ENCODE assay signal across 23 mouse cellular contexts in genomic region chr9:121916102-121916501, GRCm38 (mm10). TPM values are rescaled to one million over a fixed set of nuclear protein-coding genes. Genes with fewer than 3 reads are reported as not detected.
DNase-seq lines count a peak whose midpoint lies in the region; ATAC-seq and TF ChIP-seq lines count a peak whose summit lies in the region.
"Had no signal": no experiment of that assay in that cellular context is flagged by ENCODE, and none has a peak within 500 bp of the region (broad histone marks: within the 10 kb centered on the region; RNA-seq: fewer than 3 reads in every experiment).

TSS of gene Cyp8b1 (minus strand) at chr9:121916305.

- TF ChIP-seq EP300 in liver, postnatal 0 days (IDR thresholded peaks at IDR 0.05; ENCODE audit: low read depth): peak; percentile 63

- H3K4me2 ChIP-seq in kidney, embryonic 16.5 days (replicated peaks; ENCODE audit: low read depth, low read length): no peak within 1 kb of the TSS
- H3K4me2 ChIP-seq in intestine, embryonic 16.5 days (ENCODE audit: low read depth, low read length): 0 out of 2 replicates have a peak within 1 kb of the TSS, but pooled peaks have one; percentile 6
- peak within 1 kb of the TSS; percentile 60 for H3K4me2 ChIP-seq in liver, postnatal 0 days (ENCODE audit: low read depth, low read length)
- H3K4me2 ChIP-seq: heart, embryonic 11.5 days; limb, embryonic 12.5 days; lung, embryonic 15.5 days; midbrain, embryonic 15.5 days had no signal

- no peak for TF ChIP-seq CTCF in kidney, adult 2 months (conservative IDR thresholded peaks at IDR 0.05; ENCODE audit: insufficient read depth, insufficient read length, low read depth, low read length)
- TF ChIP-seq CTCF in liver, postnatal 0 days (IDR thresholded peaks at IDR 0.05; ENCODE audit: low read depth): no peak

- TF ChIP-seq POLR2A in kidney, adult 2 months (IDR thresholded peaks at IDR 0.05; ENCODE audit: low read depth, low read length): no peak

- peak; percentile 27 for DNase-seq in kidney, adult 2 months
- peak; percentile 66 for DNase-seq in adrenal gland, adult 8-10 months
- peak; percentile 72 for DNase-seq in liver, postnatal 0 days
- DNase-seq in lung, postnatal 36 days: no peak
- no peak for DNase-seq in layer of hippocampus, postnatal 14 days (ENCODE audit: low spot score in 2 of 2)
- DNase-seq: cerebellum, adult 18-20 months; retina, postnatal 1 day; thymus, adult 2 months had no signal

- no peak within 1 kb of the TSS for H3K9ac ChIP-seq in kidney, embryonic 16.5 days (replicated peaks; ENCODE audit: low read length)
- no peak within 1 kb of the TSS for H3K9ac ChIP-seq in intestine, embryonic 16.5 days (ENCODE audit: low read depth, low read length)
- H3K9ac ChIP-seq in liver, postnatal 0 days (replicated peaks): peak within 1 kb of the TSS; percentile 65
- H3K9ac ChIP-seq: limb, embryonic 12.5 days; lung, embryonic 15.5 days; midbrain, embryonic 15.5 days had no signal

- H3K27me3 ChIP-seq in kidney, adult 2 months (replicated peaks; ENCODE audit: control insufficient read depth, insufficient read depth, low read length): no peaks in the 10 kb centered on the region
- no peaks in the 10 kb centered on the region for H3K27me3 ChIP-seq in kidney, embryonic 16.5 days (ENCODE audit: insufficient read depth, low read length)
- no peaks in the 10 kb centered on the region for H3K27me3 ChIP-seq in intestine, embryonic 16.5 days (replicated peaks; ENCODE audit: control insufficient read depth, insufficient read depth, low read length)
- H3K27me3 ChIP-seq in liver, postnatal 0 days (ENCODE audit: insufficient read depth, low read length): no peaks in the 10 kb centered on the region
- H3K27me3 ChIP-seq: limb, embryonic 12.5 days; lung, embryonic 15.5 days; midbrain, embryonic 15.5 days had no signal

- H3K9me3 ChIP-seq in kidney, embryonic 16.5 days (ENCODE audit: low read length): no peaks in the 10 kb centered on the region
- H3K9me3 ChIP-seq in intestine, embryonic 16.5 days (ENCODE audit: control insufficient read depth, low read length): no peaks in the 10 kb centered on the region
- H3K9me3 ChIP-seq in liver, postnatal 0 days (ENCODE audit: low read length): no peaks in the 10 kb centered on the region
- H3K9me3 ChIP-seq: embryonic facial prominence, embryonic 10.5 days; limb, embryonic 12.5 days; lung, embryonic 15.5 days; midbrain, embryonic 15.5 days had no signal

- H3K4me3 ChIP-seq in kidney, adult 2 months (ENCODE audit: insufficient read depth, low read depth, low read length): no peak within 1 kb of the TSS
- no peak within 1 kb of the TSS for H3K4me3 ChIP-seq in kidney, embryonic 16.5 days (ENCODE audit: low read length)
- H3K4me3 ChIP-seq in intestine, embryonic 16.5 days (ENCODE audit: low read length): no peak within 1 kb of the TSS
- H3K4me3 ChIP-seq in liver, postnatal 0 days (ENCODE audit: low read depth, low read length): peak within 1 kb of the TSS; percentile 38
- H3K4me3 ChIP-seq: embryonic facial prominence, embryonic 10.5 days; limb, embryonic 12.5 days; lung, embryonic 15.5 days; midbrain, embryonic 15.5 days had no signal

- peaks cover 5% of the 10 kb centered on the region; the same call in 1 of the 2 replicates for H3K4me1 ChIP-seq in kidney, adult 2 months (ENCODE audit: control insufficient read depth, insufficient read depth, low read length)
- no peaks in the 10 kb centered on the region for H3K4me1 ChIP-seq in kidney, embryonic 16.5 days (ENCODE audit: insufficient read depth, low read length)
- H3K4me1 ChIP-seq in intestine, embryonic 16.5 days (ENCODE audit: control insufficient read depth, insufficient read depth, low read length): peaks cover 4% of the 10 kb centered on the region
- H3K4me1 ChIP-seq in liver, postnatal 0 days (ENCODE audit: insufficient read depth): peaks cover 7% of the 10 kb centered on the region; the same call in 1 of the 2 replicates
- H3K4me1 ChIP-seq: embryonic facial prominence, embryonic 10.5 days; limb, embryonic 12.5 days; lung, embryonic 15.5 days; midbrain, embryonic 15.5 days had no signal

- no peaks in the 10 kb centered on the region for H3K36me3 ChIP-seq in kidney, adult 2 months (ENCODE audit: control insufficient read depth, insufficient read depth, low read length)
- H3K36me3 ChIP-seq in kidney, embryonic 16.5 days (ENCODE audit: insufficient read depth, low read length): no peaks in the 10 kb centered on the region
- no peaks in the 10 kb centered on the region for H3K36me3 ChIP-seq in intestine, embryonic 16.5 days (ENCODE audit: control insufficient read depth, insufficient read depth, low read length)
- H3K36me3 ChIP-seq in liver, postnatal 0 days (replicated peaks; ENCODE audit: insufficient read depth, low read length): no peaks in the 10 kb centered on the region
- H3K36me3 ChIP-seq: embryonic facial prominence, embryonic 10.5 days; limb, embryonic 12.5 days; lung, embryonic 15.5 days; midbrain, embryonic 15.5 days had no signal

- 45% methylated on average over 8 of the region's 8 CpGs for WGBS in kidney, adult 2 months
- WGBS in kidney, embryonic 16.5 days: 84% methylated on average over 8 of the region's 8 CpGs
- WGBS in intestine, embryonic 16.5 days: 63% methylated on average over 8 of the region's 8 CpGs
- 58% methylated on average over 8 of the region's 8 CpGs for WGBS in liver, postnatal 0 days (ENCODE audit: insufficient replicate concordance)

- no peak within 1 kb of the TSS for H3K27ac ChIP-seq in kidney, adult 2 months (ENCODE audit: insufficient read depth, low read depth, low read length)
- no peak within 1 kb of the TSS for H3K27ac ChIP-seq in kidney, embryonic 16.5 days (ENCODE audit: low read length)
- H3K27ac ChIP-seq in intestine, embryonic 16.5 days (ENCODE audit: low read length): no peak within 1 kb of the TSS
- H3K27ac ChIP-seq in liver, postnatal 0 days (ENCODE audit: low read depth): peak within 1 kb of the TSS; percentile 90
- H3K27ac ChIP-seq: embryonic facial prominence, embryonic 10.5 days; hindbrain, postnatal 0 days; limb, embryonic 12.5 days; lung, embryonic 15.5 days; midbrain, embryonic 15.5 days had no signal

- no peak for ATAC-seq in kidney, embryonic 16.5 days (ENCODE audit: low FRiP score, low TSS enrichment)
- peak; percentile 83 for ATAC-seq in intestine, embryonic 16.5 days
- ATAC-seq in liver, postnatal 0 days: peak; percentile 75
- ATAC-seq: forebrain, embryonic 14.5 days; hindbrain, postnatal 0 days; midbrain, embryonic 15.5 days had no signal

RNA-seq across cellular contexts. Expression of gene Cyp8b1, which starts in this region (rescaled TPM):
- polyA plus RNA-seq in kidney, adult 2 months (2012; rRNA removed): 0.16 and 0.39 TPM in 2 replicates
- polyA plus RNA-seq in kidney, embryonic 16.5 days (2015; fragmentation: Nextera tagmentation; extraction: Ambion mirVana): not detected in 2 replicates
- total RNA-seq in adrenal gland, adult 8-10 months (2022): under 1 TPM; 0.54 to 0.84 (median 0.72) TPM
- not detected in 2 replicates for polyA plus RNA-seq in intestine, embryonic 16.5 days (2015; fragmentation: Nextera tagmentation; extraction: Ambion mirVana)
- 130 and 144 TPM in 2 replicates for polyA plus RNA-seq in liver, postnatal 0 days (2015; fragmentation: Nextera tagmentation; extraction: Ambion mirVana)
- not detected for total RNA-seq in layer of hippocampus, postnatal 14 days (2021)
- total RNA-seq: heart, postnatal 25 days; hindbrain, postnatal 0 days; layer of hippocampus, adult 8-10 months; megakaryocyte progenitor cell, adult 5-6 weeks; neutrophil, adult 5-6 weeks had no signal
- polyA plus RNA-seq: C2C12; embryonic facial prominence, embryonic 10.5 days; forebrain, embryonic 14.5 days; heart, embryonic 11.5 days; hindbrain, postnatal 0 days; limb, embryonic 12.5 days; lung, embryonic 15.5 days; midbrain, embryonic 15.5 days; small intestine, adult 2 months had no signal

Comparison
In these comparisons a context has a peak if more than half of its experiments do, and no peak if none do; other contexts are left out.
1. RNA of gene Cyp8b1 (polyA plus RNA-seq): 130 to 144 TPM in liver, postnatal 0 days; 0.16 to 0.39 TPM in kidney, adult 2 months, not detected in intestine, embryonic 16.5 days and not detected in kidney, embryonic 16.5 days; every median in the first group is over 10 times any median in the second.
2. Peak in DNase-seq in kidney, adult 2 months; RNA of the gene not detected or under 1 TPM.
3. Peak in DNase-seq in adrenal gland, adult 8-10 months; RNA of the gene not detected or under 1 TPM.
4. Peak in ATAC-seq and H3K4me2 ChIP-seq in intestine, embryonic 16.5 days; RNA of the gene not detected or under 1 TPM.